Mouse (Mus musculus) midbrain, embryonic 16.5 days (tissue): ENCODE measurements at regions not wholly inside any gene's neighbourhood (a gene's known extent, or its start where the extent isn't known, plus 50 kb on each side); places are given as distances from the start of the nearest gene placed in this dataset.

Experiments used
- ATAC-seq: fragments of 200-750 bp; cut with Nextera tagmentation; 2 replicates; pipeline ENCODE4 v1.8.0; 2017; ENCODE audit warnings: moderate TSS enrichment
- H3K27ac ChIP-seq: fragments of 300-500 bp; sonication (generic); 2 replicates; pipeline ENCODE4 v1.5.1; 2014; ENCODE audit warnings: mild to moderate bottlenecking, low read length, mixed read lengths
- H3K27me3 ChIP-seq: fragments of 300-500 bp; sonication (generic); 2 replicates; pipeline ENCODE4 v1.6.1; 2014; ENCODE audit warnings: low read depth, low read length, mixed read lengths; ENCODE audit not compliant: control insufficient read depth, insufficient read depth
- H3K36me3 ChIP-seq: fragments of 300-500 bp; sonication (generic); 2 replicates; pipeline ENCODE4 v1.6.1; 2014; ENCODE audit warnings: mild to moderate bottlenecking, low read length, moderate library complexity, mixed read lengths; ENCODE audit not compliant: control insufficient read depth, insufficient read depth
- H3K4me1 ChIP-seq: fragments of 300-500 bp; sonication (generic); 2 replicates; pipeline ENCODE4 v1.6.1; 2014; ENCODE audit warnings: mild to moderate bottlenecking, low read length, mixed read lengths; ENCODE audit not compliant: control insufficient read depth, insufficient read depth
- H3K4me2 ChIP-seq: fragments of 300-500 bp; sonication (generic); 2 replicates; pipeline ENCODE4 v1.6.1; 2014; ENCODE audit warnings: mild to moderate bottlenecking, low read length, mixed read lengths
- H3K4me3 ChIP-seq: fragments of 300-500 bp; sonication (generic); 2 replicates; pipeline ENCODE4 v1.5.1; 2014; ENCODE audit warnings: low read depth, mild to moderate bottlenecking, low read length, moderate library complexity, mixed read lengths
- H3K9ac ChIP-seq: fragments of 300-500 bp; sonication (generic); 2 replicates; pipeline ENCODE4 v1.6.1; 2014; ENCODE audit warnings: low read depth, low read length, mixed read lengths
- H3K9me3 ChIP-seq: fragments of 300-500 bp; sonication (generic); replicated peaks from 2 replicates; pipeline ENCODE4 v1.6.1; 2014; ENCODE audit warnings: mild to moderate bottlenecking, low read length, mixed read lengths; ENCODE audit not compliant: control insufficient read depth, poor library complexity, severe bottlenecking
- WGBS: fragments of 180-500 bp; shearing (Covaris S2); extraction: QIAGEN DNeasy Blood & Tissue Kit; methylation state at CpG from one replicate; pipeline ENCODE4 v1.1.7; 2014; 5-methylcytosine and 5-hydroxymethylcytosine counted together

DNA sequence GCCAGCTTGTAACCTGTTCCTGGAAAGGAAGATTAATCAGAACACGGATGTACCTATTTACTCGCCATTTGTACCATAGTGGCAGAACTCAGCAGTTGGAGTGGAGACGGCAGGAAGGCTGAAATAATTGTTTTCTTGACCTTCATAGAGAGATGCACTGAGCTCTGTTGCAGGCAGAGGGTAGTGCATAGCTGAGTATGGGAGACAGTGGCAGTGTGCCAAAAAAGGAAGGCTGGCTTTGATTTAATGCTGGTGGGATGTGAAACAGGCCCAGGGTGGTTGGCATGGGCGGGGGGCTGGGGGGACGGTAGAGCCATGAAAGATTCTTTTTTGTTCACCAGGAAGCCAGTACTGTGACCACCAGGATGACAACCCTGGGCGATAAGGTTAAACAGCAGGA, 235.3 kb upstream of the Slc30a5 start:
- WGBS, result 71% methylated on average over 6 of the region's 6 CpGs

DNA sequence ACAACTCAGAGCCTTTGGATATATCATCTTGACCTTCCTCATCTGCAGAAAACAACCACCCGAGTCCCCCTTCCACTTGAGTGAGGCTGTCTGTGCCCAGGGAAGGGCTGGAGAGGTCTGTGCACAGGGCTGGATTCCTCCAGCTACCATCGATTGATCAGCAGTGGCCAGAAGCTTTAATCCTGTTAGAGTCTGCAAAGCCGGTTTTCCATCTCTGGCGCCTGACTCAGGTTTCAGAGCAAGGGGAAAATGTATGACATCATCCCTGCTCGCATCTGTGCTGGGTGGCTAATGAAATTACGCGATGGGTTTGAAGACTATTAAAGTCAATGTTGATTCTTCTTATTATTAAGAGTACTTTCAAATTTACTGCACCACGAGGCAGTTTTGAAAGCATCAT, 229.4 kb upstream of the Slc30a5 start:
- no peaks in the 10 kb centered on the region for H3K36me3 ChIP-seq
- peak; percentile 69 for ATAC-seq
- H3K27me3 ChIP-seq, result no peaks in the 10 kb centered on the region
- H3K9me3 ChIP-seq, result no peaks in the 10 kb centered on the region
- peaks cover 5% of the 10 kb centered on the region; the same call in 1 of the 2 replicates for H3K4me1 ChIP-seq
- no peak overlapping the region for H3K4me2 ChIP-seq
- H3K4me3 ChIP-seq, result no peak overlapping the region
- no peak overlapping the region for H3K9ac ChIP-seq
- WGBS, result 28% methylated on average over 8 of the region's 8 CpGs
- no peak overlapping the region for H3K27ac ChIP-seq

More for the DNA sequence above, 235.3 kb upstream of the Slc30a5 start:
- Histone ChIP-seq H3K4me2 (no peak overlapping the region), H3K9me3 (no peaks in the 10 kb centered on the region), H3K27ac (no peak overlapping the region), H3K4me3 (no peak overlapping the region), H3K36me3 (no peaks in the 10 kb centered on the region), H3K9ac (no peak overlapping the region), H3K27me3 (no peaks in the 10 kb centered on the region), H3K4me1 (no peaks in the 10 kb centered on the region)
- ATAC-seq, result peak; percentile 80

GRCm38 (mm10) chr13:101061233-101062144, 228.3 kb upstream of the Slc30a5 start:
- Histone ChIP-seq H3K27me3 (no peaks in the 10 kb centered on the region), H3K27ac (peak overlapping the region; percentile 38), H3K9ac (no peak overlapping the region), H3K9me3 (no peaks in the 10 kb centered on the region), H3K4me3 (no peak overlapping the region), H3K36me3 (no peaks in the 10 kb centered on the region), H3K4me1 (peaks cover 5% of the 10 kb centered on the region; the same call in 1 of the 2 replicates), H3K4me2 (peak overlapping the region; percentile 6; the same call in 1 of the 2 replicates)
- WGBS, result 52% methylated on average over 15 of the region's 15 CpGs
- ATAC-seq, result peak; percentile 53; the same call in 1 of the 2 replicates

- no peaks in the 10 kb centered on the region for H3K27me3 ChIP-seq
- H3K4me2 ChIP-seq, result no peak overlapping the region
- 91% methylated on average over 1 of the region's 1 CpGs for WGBS
- no peak overlapping the region for H3K9ac ChIP-seq
- no peak for ATAC-seq
- H3K27ac ChIP-seq, result no peak overlapping the region
- H3K4me3 ChIP-seq, result no peak overlapping the region
- H3K9me3 ChIP-seq, result no peaks in the 10 kb centered on the region
- H3K36me3 ChIP-seq, result no peaks in the 10 kb centered on the region
- no peaks in the 10 kb centered on the region for H3K4me1 ChIP-seq
Measured at GRCm38 (mm10) chr13:101049511-101049910, 216.3 kb upstream of the Slc30a5 start.

- no peak overlapping the region for H3K27ac ChIP-seq
- no peak overlapping the region for H3K4me2 ChIP-seq
- 65% methylated on average over 1 of the region's 1 CpGs for WGBS
Measured at GRCm38 (mm10) chr13:101032594-101032993, 199.4 kb upstream of the Slc30a5 start.

DNA sequence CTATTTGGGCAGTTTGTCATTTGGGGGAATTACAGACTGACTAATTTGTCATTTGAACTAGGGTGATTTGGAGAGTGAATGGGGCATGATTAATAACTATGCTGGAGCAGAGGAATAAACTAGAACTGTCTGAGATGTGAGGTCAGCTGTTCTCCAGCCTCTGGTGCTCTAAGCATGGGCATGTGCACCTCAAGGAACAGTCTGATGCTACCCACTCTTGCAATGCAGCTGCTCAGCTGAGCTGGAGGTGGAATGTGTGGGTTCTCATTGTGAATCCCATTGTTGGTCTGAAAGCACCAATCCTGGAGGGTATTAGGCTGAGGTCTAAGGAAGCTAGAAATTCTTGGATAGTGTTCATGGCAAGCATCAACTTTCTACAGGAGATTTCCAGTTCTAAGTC, 192.8 kb upstream of the Slc30a5 start:
- no peaks in the 10 kb centered on the region for H3K36me3 ChIP-seq
- H3K9ac ChIP-seq, result no peak overlapping the region
- no peak overlapping the region for H3K27ac ChIP-seq
- no peak overlapping the region for H3K4me3 ChIP-seq
- no peak for ATAC-seq
- H3K4me1 ChIP-seq, result no peaks in the 10 kb centered on the region
- no peak overlapping the region for H3K4me2 ChIP-seq
- no peaks in the 10 kb centered on the region for H3K9me3 ChIP-seq
- H3K27me3 ChIP-seq, result no peaks in the 10 kb centered on the region

More at GRCm38 (mm10) chr13:101032594-101032993, 199.4 kb upstream of the Slc30a5 start:
- Histone ChIP-seq H3K9ac (no peak overlapping the region), H3K36me3 (no peaks in the 10 kb centered on the region), H3K9me3 (no peaks in the 10 kb centered on the region), H3K4me1 (no peaks in the 10 kb centered on the region), H3K27me3 (no peaks in the 10 kb centered on the region), H3K4me3 (no peak overlapping the region)
- ATAC-seq, result no peak

GRCm38 (mm10) chr13:101025488-101025887, 192.3 kb upstream of the Slc30a5 start:
- H3K9ac ChIP-seq, result no peak overlapping the region
- no peaks in the 10 kb centered on the region for H3K4me1 ChIP-seq
- no peak overlapping the region for H3K4me2 ChIP-seq
- no peak overlapping the region for H3K27ac ChIP-seq
- 93% methylated on average over 2 of the region's 2 CpGs for WGBS
- no peak overlapping the region for H3K4me3 ChIP-seq
- no peaks in the 10 kb centered on the region for H3K9me3 ChIP-seq
- no peaks in the 10 kb centered on the region for H3K27me3 ChIP-seq
- no peaks in the 10 kb centered on the region for H3K36me3 ChIP-seq
- no peak for ATAC-seq

- H3K4me1 ChIP-seq, result no peaks in the 10 kb centered on the region
- no peak overlapping the region for H3K9ac ChIP-seq
- H3K27ac ChIP-seq, result no peak overlapping the region
- no peaks in the 10 kb centered on the region for H3K9me3 ChIP-seq
- no peak overlapping the region for H3K4me2 ChIP-seq
- H3K4me3 ChIP-seq, result no peak overlapping the region
- H3K27me3 ChIP-seq, result no peaks in the 10 kb centered on the region
- WGBS, result 95% methylated on average over 2 of the region's 2 CpGs
- no peak for ATAC-seq
- H3K36me3 ChIP-seq, result no peaks in the 10 kb centered on the region
Measured at GRCm38 (mm10) chr13:101024971-101025370, 191.7 kb upstream of the Slc30a5 start.

- no peaks in the 10 kb centered on the region for H3K9me3 ChIP-seq
- H3K4me3 ChIP-seq, result no peak overlapping the region
- whole genome bisulfite sequencing, result 54% methylated on average over 7 of the region's 7 CpGs
- no peaks in the 10 kb centered on the region for H3K36me3 ChIP-seq
- no peak overlapping the region for H3K4me2 ChIP-seq
- no peaks in the 10 kb centered on the region for H3K4me1 ChIP-seq
- ATAC-seq, result peak; percentile 80
- no peak overlapping the region for H3K27ac ChIP-seq
- no peak overlapping the region for H3K9ac ChIP-seq
- no peaks in the 10 kb centered on the region for H3K27me3 ChIP-seq
Measured at GRCm38 (mm10) chr13:101019272-101019676, 186.0 kb upstream of the Slc30a5 start.
